Mouse (Mus musculus): ENCODE measurements around the gene Mboat2. TPM values are rescaled to one million over a fixed set of nuclear protein-coding genes. Genes with fewer than 3 reads are reported as not detected.

Mboat2 gene
- total and polyA plus RNA-seq, 2 experiments from 2014 or later, result 24.8 to 34.4 TPM

DNA sequence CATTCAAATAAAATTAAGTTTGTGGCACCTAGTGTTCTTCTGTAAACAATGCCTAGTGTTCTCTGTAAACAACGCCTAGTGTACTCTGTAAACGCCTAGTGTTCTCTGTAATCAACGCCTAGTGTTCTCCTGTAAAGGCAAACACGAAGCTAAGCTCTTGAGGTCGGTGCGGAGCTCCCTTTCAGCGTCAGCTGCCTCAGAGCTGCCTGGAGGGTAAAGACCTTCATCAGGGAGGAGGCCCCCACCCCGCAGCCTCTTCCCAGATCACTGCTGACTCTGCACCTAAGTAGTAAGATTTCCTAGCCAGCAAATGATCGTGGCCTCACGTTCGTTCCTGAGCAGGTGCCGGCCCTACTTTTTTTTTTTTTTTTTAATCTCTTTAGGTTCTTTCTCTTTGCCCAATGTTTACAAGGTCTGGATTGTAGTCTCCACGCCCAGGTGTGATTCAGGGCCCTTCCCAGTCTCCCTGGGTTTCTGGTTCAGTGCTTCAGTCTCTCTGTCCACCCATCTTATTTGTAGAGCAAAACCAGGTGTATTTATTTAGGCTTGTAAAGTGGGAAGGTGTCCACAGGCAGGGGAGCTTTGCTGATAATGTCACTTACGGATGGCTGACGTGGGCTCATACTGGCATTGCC lies 181.2 kb downstream of the Mboat2 start:
- Histone ChIP-seq H3K4me3 (ENCODE audit: low read depth, low read length) (no peak overlapping the region), H3K36me3 (replicated peaks; ENCODE audit: control insufficient read depth, insufficient read depth, low read length) (peaks cover 83% of the 10 kb centered on the region), H3K9ac (replicated peaks; ENCODE audit: low read depth, low read length) (no peak overlapping the region), H3K27ac (ENCODE audit: low read depth) (no peak overlapping the region; the same call in 1 of the 2 replicates), H3K4me1 (ENCODE audit: control insufficient read depth, insufficient read depth) (0 out of 2 replicates have a peak, but pooled peaks cover 5% of the 10 kb centered on the region), H3K4me2 (ENCODE audit: low read depth, low read length) (no peak overlapping the region), H3K9me3 (replicated peaks; ENCODE audit: control insufficient read depth, low read length) (no peaks in the 10 kb centered on the region), H3K27me3 (ENCODE audit: control insufficient read depth, insufficient read depth, low read length) (no peaks in the 10 kb centered on the region)
- DNase-seq (ENCODE audit: low spot score) (no peak), ATAC-seq (ENCODE audit: insufficient read depth, low read depth) (no peak)
- TF ChIP-seq EP300 (IDR thresholded peaks at IDR 0.05; ENCODE audit: low read depth) (no peak), CTCF (IDR thresholded peaks at IDR 0.05; ENCODE audit: low read depth) (no peak)
- WGBS, result 73% methylated on average over 15 of the region's 15 CpGs

GRCm38 (mm10) chr12:25012555-25013540 lies 182.2 kb downstream of the Mboat2 start:
- Histone ChIP-seq H3K4me3 (ENCODE audit: low read depth, low read length) (no peak overlapping the region), H3K9ac (replicated peaks; ENCODE audit: low read depth, low read length) (no peak overlapping the region), H3K27me3 (ENCODE audit: control insufficient read depth, insufficient read depth, low read length) (no peaks in the 10 kb centered on the region), H3K9me3 (replicated peaks; ENCODE audit: control insufficient read depth, low read length) (no peaks in the 10 kb centered on the region), H3K4me2 (ENCODE audit: low read depth, low read length) (no peak overlapping the region), H3K36me3 (replicated peaks; ENCODE audit: control insufficient read depth, insufficient read depth, low read length) (peaks cover 84% of the 10 kb centered on the region), H3K27ac (ENCODE audit: low read depth) (peak overlapping the region; percentile 44), H3K4me1 (ENCODE audit: control insufficient read depth, insufficient read depth) (0 out of 2 replicates have a peak, but pooled peaks cover 5% of the 10 kb centered on the region)
- DNase-seq (ENCODE audit: low spot score), result peak; percentile 81
- TF ChIP-seq CTCF (IDR thresholded peaks at IDR 0.05; ENCODE audit: low read depth) (no peak), EP300 (IDR thresholded peaks at IDR 0.05; ENCODE audit: low read depth) (no peak)
- WGBS, result 51% methylated on average over 13 of the region's 13 CpGs
- ATAC-seq (ENCODE audit: insufficient read depth, low read depth), result peak; percentile 82

Other genes starting within 250 kb of the Mboat2 start
- gene Klf11, start 179.6 kb upstream of the Mboat2 start, total RNA-seq (2014; rRNA removed; ENCODE audit: low replicate concordance), result 37.4 and 45.5 TPM in 2 replicates
- gene Klf11, start 179.6 kb upstream of the Mboat2 start, polyA plus RNA-seq (2015; fragmentation: Nextera tagmentation; extraction: Ambion mirVana), result 16.5 and 25.4 TPM in 2 replicates
- gene Cys1, start 149.1 kb upstream of the Mboat2 start, total RNA-seq (2014; rRNA removed; ENCODE audit: low replicate concordance), result 2.5 and 3.8 TPM in 2 replicates
- 0.85 and 0.89 TPM in 2 replicates for gene Cys1, start 149.1 kb upstream of the Mboat2 start, polyA plus RNA-seq (2015; fragmentation: Nextera tagmentation; extraction: Ambion mirVana)
- gene Rrm2, start 122.6 kb upstream of the Mboat2 start, total RNA-seq (2014; rRNA removed; ENCODE audit: low replicate concordance), result 76.8 and 78.0 TPM in 2 replicates
- gene Rrm2, start 122.6 kb upstream of the Mboat2 start, polyA plus RNA-seq (2015; fragmentation: Nextera tagmentation; extraction: Ambion mirVana), result 81.8 and 90.3 TPM in 2 replicates
- 61.3 and 64.3 TPM in 2 replicates for gene Kidins220, start 144.0 kb downstream of the Mboat2 start, total RNA-seq (2014; rRNA removed; ENCODE audit: low replicate concordance)
- gene Kidins220, start 144.0 kb downstream of the Mboat2 start, polyA plus RNA-seq (2015; fragmentation: Nextera tagmentation; extraction: Ambion mirVana), result 18.8 and 24.6 TPM in 2 replicates

Data from heart, postnatal 0 days (tissue).